Mouse (Mus musculus): ENCODE data around the gene Srl. TPM values are rescaled to one million over a fixed set of nuclear protein-coding genes. Genes with fewer than 3 reads are reported as not detected.
"Not testable (repeated sequence)": the region's sequence is repeated elsewhere in the genome, so short reads cannot be mapped to it uniquely, and the experiment has no call there.

Srl gene
- total RNA-seq (2021): 1,000 to 10,000 TPM; 1,248 to 1,686 TPM
- long read RNA-seq, experiment 1, full-length matches to known transcripts: 193 of 1,281 reads
- long read RNA-seq, experiment 1, partial matches to known transcripts: 22 of 1,281 reads
- long read RNA-seq, experiment 1, other reads (novel, unspliced or antisense): 1,066 of 1,281 reads
- long read RNA-seq, experiment 2, full-length matches to known transcripts: 581 of 2,426 reads
- long read RNA-seq, experiment 2, partial matches to known transcripts: 64 of 2,426 reads
- long read RNA-seq, experiment 2, other reads (novel, unspliced or antisense): 1,781 of 2,426 reads

DNA sequence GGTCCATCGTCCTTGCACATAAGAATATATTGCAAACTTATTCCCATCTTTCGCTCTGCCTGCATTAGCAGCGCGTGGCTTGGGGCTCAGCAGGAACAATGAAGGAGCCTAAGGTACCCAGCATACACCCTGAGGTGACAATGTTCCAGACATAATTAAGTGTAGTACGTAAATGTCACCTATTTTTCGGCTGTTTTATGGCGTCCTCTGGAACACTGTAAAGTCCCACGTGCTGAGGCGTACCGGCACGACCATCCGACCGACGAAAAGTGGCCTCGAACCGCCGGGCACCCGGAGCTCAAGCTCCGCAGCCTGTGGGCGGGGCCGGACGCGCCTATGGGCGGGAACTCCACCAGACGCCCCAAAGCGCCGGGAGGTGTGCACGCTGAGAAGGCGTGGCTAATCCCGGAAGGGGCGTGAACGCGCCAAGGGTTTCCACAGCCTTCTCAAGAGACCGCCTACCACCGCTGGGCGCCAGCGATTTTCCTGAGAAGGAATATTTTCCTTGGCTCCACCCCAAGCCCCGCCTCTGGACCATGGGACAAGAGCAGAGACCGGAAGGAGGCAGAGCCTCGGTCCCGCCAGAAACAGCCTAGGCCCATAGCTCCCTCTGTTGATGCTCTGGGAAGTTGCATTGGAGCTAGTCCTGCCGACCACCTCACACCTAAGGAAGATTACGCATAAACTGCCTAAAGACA lies at the start of gene Srl:
Gene Srl, minus strand, starts transcription at position 316 of the 698 bp plus-strand sequence.
- DNase-seq: peak; percentile 100

- no peak for DNase-seq
Observed at GRCm38 (mm10) chr16:4590236-4590635, 48.6 kb upstream of the Srl start.

DNA sequence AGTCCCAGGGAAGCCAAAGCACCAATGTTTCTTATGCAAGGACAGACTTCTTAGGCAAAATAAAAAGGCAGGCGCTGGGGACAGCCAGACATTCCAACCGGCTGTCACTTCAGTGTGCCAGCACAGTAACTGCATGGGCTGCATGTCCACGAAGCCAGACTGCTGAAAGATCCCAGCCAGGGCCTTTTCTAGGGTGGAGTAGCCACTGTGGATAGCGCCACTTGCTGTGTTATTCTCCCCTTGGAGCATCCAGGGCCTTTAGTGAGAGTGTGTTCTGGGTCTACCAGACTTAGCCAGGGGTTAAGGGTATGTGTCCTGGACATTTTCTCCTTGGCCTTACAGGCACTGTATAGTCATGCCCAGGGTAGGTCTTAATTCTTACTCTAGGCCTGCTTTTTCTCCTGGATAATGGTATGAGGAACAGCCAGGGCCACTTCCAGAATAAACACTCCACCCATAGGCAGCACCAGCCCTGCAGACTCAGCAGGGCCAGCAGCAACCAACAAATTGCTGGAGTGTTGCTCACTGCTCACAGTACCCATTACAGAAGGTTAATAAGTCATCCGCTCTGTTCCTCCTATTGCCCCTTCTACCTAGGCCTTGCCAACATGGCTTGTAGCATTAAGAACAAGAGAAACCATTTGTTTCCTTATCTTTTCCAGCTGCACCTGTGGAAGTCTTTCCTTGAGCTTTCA lies 46.0 kb upstream of the Srl start:
- DNase-seq: no peak

DNA sequence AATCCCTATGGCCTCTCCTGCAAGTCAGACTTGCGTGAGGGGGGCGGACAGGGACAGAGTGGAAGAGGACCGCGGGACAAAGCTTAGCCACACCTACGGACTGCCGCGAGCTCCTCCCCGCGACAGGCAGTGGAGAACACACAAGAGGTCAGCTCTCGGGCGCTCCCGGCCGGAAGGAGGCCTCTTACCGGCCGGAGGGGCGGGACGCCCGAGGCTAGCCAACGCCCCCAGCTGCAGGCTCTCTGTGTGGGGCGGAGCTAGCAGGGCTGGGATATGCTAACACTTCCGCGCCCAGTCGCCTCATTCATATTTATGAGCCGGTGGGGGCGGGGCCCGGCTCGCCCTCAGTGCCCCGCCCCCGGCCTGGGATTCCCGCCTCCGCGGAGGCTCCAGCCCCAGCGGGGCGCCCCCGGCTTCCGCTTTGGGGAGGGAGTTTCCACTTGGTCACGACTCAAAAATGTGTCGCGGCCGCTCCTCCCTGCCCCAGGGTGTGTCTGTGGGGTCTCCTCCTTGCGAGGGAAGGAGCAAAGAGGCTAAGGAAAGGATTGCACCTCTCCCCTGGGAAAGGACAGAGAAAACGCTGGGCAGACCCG lies 45.0 kb upstream of the Srl start:
- DNase-seq: peak; percentile 99

GRCm38 (mm10) chr16:4585642-4586530 lies 44.3 kb upstream of the Srl start:
- DNase-seq: no peak

- DNase-seq: no peak
Observed at GRCm38 (mm10) chr16:4584438-4584837, 42.8 kb upstream of the Srl start.

DNA sequence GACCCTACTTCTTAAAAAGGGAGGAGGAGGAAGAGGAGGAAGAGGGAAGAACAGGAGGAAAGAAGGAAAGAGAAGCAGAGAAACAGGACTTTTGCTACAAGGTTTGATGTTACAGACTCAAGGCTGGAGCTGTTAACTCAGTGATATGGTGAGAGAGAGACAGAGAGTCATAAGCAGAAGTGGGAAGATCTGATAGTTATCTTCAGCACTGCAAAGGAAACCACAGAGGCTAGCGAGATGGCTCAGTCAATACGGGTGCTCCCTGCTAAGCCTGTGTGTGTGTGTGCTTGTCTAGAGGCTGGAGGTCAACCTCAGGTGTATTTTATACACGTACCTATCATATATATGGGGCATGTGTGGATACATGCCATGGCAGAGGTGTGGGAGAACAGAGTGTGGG lies 42.2 kb upstream of the Srl start:
- no peak for DNase-seq

GRCm38 (mm10) chr16:4581179-4581578 lies 39.6 kb upstream of the Srl start:
- not testable (repeated sequence) for DNase-seq

- DNase-seq: no peak
Observed at GRCm38 (mm10) chr16:4578630-4579029, 37.0 kb upstream of the Srl start.

DNA sequence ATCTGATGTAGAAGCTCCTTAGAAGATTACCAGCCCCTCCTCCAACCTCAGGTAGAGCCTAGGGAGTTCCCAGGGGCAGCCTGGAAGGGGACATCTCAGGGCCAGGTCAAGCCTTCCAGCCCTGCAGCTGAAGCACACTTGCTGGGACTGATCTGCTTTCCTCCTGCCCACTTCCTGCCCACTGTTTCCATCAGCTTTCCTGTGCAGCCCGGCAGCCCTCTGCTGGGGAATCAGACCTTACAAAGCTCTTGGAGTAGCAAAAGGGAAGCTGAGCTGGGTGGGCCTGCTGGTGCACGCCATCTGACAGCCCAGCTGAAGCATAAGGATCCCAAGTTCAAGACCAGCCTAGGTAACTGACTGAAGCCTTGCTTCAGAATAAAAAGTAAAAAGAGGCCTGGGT lies 35.3 kb upstream of the Srl start:
- no peak for DNase-seq

DNA sequence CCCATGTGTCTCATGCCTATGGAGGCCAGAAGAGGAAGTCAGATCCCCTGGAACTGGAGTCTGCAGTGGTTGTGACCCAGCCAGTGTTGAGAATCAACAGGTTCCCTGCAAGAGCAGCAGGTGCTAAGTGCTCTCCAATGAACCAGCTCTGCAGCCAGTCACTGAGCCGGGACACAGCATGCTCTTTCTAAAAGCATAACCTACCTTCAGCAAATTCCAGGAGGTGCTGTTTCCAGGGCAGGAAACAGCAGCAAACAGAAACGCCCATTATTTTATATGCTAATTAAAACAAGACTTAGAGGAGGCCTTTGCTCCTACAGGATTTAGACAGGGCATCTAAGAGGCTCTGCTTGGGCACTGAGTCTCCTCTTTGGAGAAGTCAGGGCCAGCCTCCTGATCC lies 34.4 kb upstream of the Srl start:
- DNase-seq: no peak

DNA sequence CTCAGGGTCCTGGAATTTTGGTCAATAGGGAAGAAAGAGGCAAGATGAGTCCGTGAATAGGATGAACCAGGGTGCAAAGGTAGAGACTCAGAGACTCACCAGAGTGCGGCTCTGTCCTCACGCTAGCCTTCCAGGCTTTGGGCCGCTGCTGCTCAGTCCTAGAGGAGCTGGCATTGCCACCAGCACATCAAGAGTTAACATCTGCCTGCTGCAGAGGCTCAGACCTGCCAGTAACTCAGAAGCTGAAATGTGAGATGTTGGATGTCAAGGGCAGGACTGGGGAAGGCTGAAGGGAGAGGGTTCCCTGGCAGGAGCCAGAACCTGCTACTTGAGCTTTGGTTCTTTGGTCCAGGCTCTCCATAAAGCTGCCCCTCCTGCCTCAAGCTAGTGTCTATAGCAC lies 29.1 kb upstream of the Srl start:
- DNase-seq: peak; percentile 31

DNA sequence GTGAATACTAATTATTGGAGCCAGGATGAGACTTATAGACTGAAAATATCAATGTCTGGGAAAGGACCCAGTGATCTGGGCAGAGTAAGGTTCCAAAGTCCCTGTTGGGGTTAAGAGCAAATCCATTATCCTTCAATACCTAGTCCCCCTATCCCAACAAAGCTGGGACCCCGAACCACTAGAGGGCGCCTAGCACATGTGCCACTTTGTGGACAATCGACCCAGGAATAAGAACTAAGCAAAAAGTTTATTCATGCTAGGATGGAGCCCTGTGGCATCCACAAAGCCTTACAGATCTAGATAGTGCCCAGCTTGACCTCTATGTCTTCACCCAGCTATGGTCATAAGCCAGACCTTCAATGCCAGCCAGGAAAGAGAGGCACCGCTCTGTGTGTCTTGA lies 26.3 kb upstream of the Srl start:
- peak; percentile 53 for DNase-seq

DNA sequence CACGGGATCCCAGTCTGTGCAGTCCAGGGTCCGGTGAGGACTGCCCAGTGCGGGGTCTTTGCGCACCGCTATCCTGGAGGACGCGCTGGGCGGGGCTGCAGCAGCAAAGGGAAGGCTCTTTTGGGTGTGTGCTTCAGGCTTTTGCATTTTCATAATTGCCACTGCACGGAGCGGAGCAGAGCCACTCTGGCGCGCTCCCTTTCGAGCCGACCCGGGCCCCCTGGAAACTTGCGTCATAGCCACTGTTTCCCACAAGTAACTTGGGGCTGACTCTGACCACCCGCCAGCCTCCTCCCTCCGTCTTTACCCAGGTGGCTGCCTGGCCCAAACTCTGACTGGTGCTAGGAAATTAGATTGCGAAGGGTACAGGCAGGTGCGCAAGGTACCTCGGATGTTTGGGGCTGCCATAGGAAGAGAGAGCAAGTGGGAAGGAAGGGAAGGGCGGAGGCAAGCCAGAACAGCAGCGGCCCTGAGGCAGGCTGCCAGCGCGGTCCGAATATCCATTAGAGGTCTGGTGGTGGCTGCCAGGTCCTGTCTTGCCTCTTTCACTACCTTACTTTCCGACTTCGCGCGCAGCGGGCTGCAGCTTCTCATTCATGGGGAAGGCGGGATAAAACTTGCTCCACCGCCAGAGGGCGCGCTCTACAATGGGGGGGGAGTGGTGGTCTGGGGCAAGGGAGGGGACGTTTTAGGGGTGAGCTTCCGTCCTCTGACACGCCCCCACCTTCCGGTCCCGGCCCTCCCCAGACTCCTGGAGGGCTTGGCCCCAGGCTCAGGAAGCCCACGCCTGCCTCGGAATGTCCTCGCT lies 18.7 kb upstream of the Srl start:
- DNase-seq: peak; percentile 78

- DNase-seq: peak; percentile 89
Observed at GRCm38 (mm10) chr16:4559715-4560144, 18.1 kb upstream of the Srl start, which contains the start of gene Tfap4. Gene Tfap4 (minus strand): TSS chr16:4559854.

- DNase-seq: peak; percentile 72
Observed at GRCm38 (mm10) chr16:4558980-4559631, 17.5 kb upstream of the Srl start.

DNA sequence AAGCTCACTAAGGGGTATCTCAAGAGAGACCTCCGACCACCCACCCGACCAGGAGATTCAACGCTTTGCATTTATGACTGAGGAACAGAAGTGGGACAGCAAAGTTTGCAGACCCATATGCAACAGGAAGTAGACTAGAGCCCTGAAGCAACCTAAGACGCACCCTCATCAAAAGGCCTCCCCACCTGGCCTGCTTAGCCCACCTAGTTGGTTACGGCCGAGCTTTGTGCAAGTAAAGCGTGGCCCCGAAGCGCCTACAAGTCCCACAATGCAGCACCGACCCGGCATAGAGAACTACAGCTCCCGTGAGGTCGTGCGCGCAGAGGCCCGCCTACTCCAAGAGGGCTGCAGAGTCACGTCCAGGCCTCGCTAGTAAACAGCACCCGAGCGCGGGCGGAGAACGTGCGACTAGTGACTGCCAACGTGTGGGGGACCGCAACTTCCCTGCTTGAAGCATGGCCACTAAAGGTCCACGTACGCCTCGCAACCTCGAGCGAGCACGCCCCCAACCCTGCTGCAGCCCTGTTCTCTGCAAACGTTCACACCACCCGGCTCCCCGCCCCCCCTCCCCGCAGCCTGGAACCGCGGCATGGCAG lies 16.9 kb upstream of the Srl start:
- DNase-seq: peak; percentile 90

GRCm38 (mm10) chr16:4557949-4558348 lies 16.3 kb upstream of the Srl start:
- peak; percentile 75 for DNase-seq

DNA sequence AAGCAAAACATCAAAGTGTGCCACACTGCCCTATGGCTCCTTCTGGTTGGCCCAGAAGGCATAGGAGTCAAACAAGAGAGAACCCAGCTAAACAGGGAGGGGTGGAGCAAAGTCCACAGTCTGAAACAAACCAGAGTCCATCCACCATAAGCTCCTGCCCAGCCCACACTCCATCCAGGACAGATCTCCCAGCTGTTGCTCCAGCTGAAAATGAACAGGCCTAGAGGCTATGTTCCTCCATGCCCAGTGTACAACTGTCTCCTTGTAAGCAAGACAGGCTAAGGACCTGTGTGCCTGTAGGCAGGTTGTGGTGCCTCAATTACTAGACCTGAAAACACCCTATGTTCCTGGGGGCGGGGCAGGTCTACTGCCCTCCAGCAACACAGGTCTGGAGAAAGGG lies 15.5 kb upstream of the Srl start:
- DNase-seq: no peak

- DNase-seq: no peak
Observed at GRCm38 (mm10) chr16:4555555-4555954, 13.9 kb upstream of the Srl start.
